Mouse (Mus musculus) A20 (cell line): Measurements from ENCODE around the gene Klk4.

Experiments used
- DNase-seq: peaks from one replicate; pipeline ENCODE4 v3.0.0-alpha.2; 2011; ENCODE audit warnings: low read depth, low spot score

Gene Klk4

GRCm38 (mm10) chr7:43919559-43920451, 38.8 kb downstream of the Klk4 start:
- peak; percentile 84 for DNase-seq

DNA sequence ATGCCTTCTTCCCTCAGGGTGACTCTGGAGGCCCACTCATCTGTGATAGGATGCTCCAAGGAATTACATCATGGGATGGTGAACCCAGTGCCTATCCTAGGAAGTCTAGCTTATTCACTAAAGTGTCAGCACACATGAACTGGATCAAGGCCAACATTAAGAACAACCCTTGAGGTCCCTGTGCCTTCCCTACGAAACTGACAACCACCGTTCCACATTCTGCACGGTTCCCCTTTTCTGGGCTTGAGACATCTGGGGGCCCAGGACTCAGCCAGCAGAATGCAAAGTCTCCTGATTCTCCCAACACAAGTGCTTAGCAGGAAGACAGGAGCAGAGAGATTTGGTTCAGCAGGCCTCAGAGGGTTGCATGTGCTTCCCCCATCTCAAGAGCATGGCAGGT, 39.6 kb downstream of the Klk4 start:
- peak; percentile 46 for DNase-seq

- DNase-seq = no peak
Measured at GRCm38 (mm10) chr7:43921087-43921486, 40.1 kb downstream of the Klk4 start.

DNA sequence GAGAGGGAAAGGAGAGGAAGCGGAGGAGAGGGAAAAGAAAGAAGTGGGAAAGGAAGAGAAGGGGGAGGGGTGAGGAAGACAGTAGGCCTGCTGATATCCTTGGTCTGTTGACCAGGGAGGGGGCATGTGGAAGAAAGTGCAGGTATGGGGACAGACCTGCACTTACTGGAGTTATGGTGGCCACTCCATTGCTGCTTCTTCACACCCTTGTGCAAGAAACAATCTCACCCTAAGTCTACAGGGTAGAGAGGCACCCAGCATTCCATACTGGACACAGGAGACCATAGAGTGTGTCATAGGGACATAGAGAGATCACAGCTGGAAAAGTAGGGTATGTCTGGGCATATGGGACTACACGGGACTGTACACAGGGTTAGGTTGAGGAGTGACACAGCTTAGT, 41.0 kb downstream of the Klk4 start:
- DNase-seq = no peak

- DNase-seq = peak; percentile 57
Measured at GRCm38 (mm10) chr7:43925985-43926384, 45.0 kb downstream of the Klk4 start.

DNA sequence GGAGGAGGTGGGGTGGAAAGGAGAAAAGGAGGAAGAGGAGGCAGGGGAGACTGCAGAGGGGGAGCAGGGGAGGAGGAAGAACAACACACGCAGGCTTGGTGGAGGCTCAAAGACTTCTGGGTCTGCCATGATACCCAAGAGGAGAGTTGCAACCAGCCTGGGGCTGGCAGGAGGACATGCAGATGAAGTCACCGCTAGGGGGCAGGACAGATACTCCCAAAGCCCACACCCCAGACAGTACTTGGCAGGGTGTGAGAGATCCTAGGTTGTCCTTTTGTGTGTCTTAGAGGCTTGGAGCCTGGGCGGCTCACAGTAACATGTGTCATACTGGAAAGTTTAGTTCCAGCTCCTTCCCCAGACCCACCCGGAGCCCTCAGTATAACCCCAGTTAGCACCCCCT, 47.6 kb downstream of the Klk4 start:
- peak; percentile 71 for DNase-seq

GRCm38 (mm10) chr7:43932337-43932736, 51.4 kb downstream of the Klk4 start:
- no peak for DNase-seq

DNA sequence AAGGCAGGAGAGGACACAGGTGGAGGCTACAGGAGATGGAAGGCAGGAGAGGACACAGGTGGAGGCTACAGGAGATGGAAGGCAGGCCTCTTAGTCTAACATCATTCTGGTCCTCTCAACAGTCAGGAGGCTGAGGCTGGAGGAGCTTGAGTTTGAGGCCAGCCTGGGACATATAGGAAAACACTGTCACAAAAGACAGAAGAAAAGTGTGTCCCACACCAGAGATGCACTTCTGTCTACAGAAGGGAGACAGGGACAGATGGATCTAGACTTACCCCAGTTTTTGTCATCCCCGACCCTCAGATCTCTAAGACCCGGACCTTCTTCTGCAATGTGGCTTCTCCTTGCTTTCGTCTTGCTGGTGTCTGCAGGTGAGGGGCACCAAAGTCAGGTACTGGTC, 52.5 kb downstream of the Klk4 start, which contains the start of gene Klk15:
TSS of gene Klk15 (plus strand) at position 301 of the 400 bp plus-strand sequence.
- DNase-seq = no peak

- DNase-seq = no peak
Measured at GRCm38 (mm10) chr7:43934747-43935146, 53.8 kb downstream of the Klk4 start.
